Mouse (Mus musculus) lung, postnatal 0 days (tissue): ENCODE data around the gene Arhgef11. TPM values are rescaled to one million over a fixed set of nuclear protein-coding genes. Genes with fewer than 3 reads are reported as not detected.

ENCODE experiments used
- ATAC-seq: fragments of 200-750 bp; cut with Nextera tagmentation; 2 replicates; pipeline ENCODE4 v1.8.0; 2017; ENCODE audit warnings: moderate library complexity
- DNase-seq: peaks from one replicate; pipeline ENCODE4 v3.0.0-alpha.2; 2016; ENCODE audit warnings: low spot score
- H3K27ac ChIP-seq: fragments of 300-500 bp; sonication (generic); 2 replicates; pipeline ENCODE4 v1.5.1; 2014; ENCODE audit warnings: antibody characterized with exemption, mild to moderate bottlenecking, low read length, mixed read lengths
- H3K27me3 ChIP-seq: fragments of 300-500 bp; sonication (generic); replicated peaks from 2 replicates; pipeline ENCODE4 v1.6.1; 2014; ENCODE audit warnings: low read length, mixed read lengths; ENCODE audit not compliant: insufficient read depth
- H3K36me3 ChIP-seq: fragments of 300-500 bp; sonication (generic); 2 replicates; pipeline ENCODE4 v1.6.1; 2014; ENCODE audit warnings: low read length, mixed read lengths; ENCODE audit not compliant: insufficient read depth
- H3K4me1 ChIP-seq: fragments of 300-500 bp; sonication (generic); 2 replicates; pipeline ENCODE4 v1.6.1; 2014; ENCODE audit warnings: antibody characterized with exemption, low read depth, low read length, mixed read lengths; ENCODE audit not compliant: insufficient read depth
- H3K4me2 ChIP-seq: fragments of 300-500 bp; sonication (generic); replicated peaks from 2 replicates; pipeline ENCODE4 v1.6.1; 2014; ENCODE audit warnings: low read depth, mild to moderate bottlenecking, low read length, moderate library complexity, mixed read lengths
- H3K4me3 ChIP-seq: fragments of 300-500 bp; sonication (generic); 2 replicates; pipeline ENCODE4 v1.5.1; 2014; ENCODE audit warnings: low read depth, low read length
- H3K9ac ChIP-seq: fragments of 300-500 bp; sonication (generic); replicated peaks from 2 replicates; pipeline ENCODE4 v1.6.1; 2014; ENCODE audit warnings: low read depth, mild to moderate bottlenecking
- H3K9me3 ChIP-seq: fragments of 300-500 bp; sonication (generic); 2 replicates; pipeline ENCODE4 v1.6.1; 2016; ENCODE audit warnings: low read length, mixed read lengths
- CTCF ChIP-seq: IDR thresholded peaks from 2 replicates; pipeline ENCODE4 v1.5.1; 2016; ENCODE audit warnings: antibody characterized with exemption, mild to moderate bottlenecking
- EP300 ChIP-seq: IDR thresholded peaks from 2 replicates; pipeline ENCODE4 v1.6.1; 2016; ENCODE audit warnings: antibody characterized with exemption, mild to moderate bottlenecking, control low read depth
- WGBS: fragments of 180-500 bp; shearing (Covaris S2); extraction: QIAGEN DNeasy Blood & Tissue Kit; methylation state at CpG from one replicate; pipeline ENCODE4 v1.1.7; 2014; 5-methylcytosine and 5-hydroxymethylcytosine counted together
- polyA plus RNA-seq: library from polyadenylated mRNA; unstranded; fragments of >200 nt; fragmentation: Nextera tagmentation; extraction: Ambion mirVana; gene quantifications from 2 replicates; pipeline ENCODE4 v1.2.1, GENCODE M21; 2015

Gene Arhgef11
- polyA plus RNA-seq, 1 experiment from 2014 or later, result 9.8 TPM

GRCm38 (mm10) chr3:87630899-87631298 is 13.5 kb downstream of the Arhgef11 start:
- DNase-seq, result peak; percentile 25
- peak; percentile 47; the same call in 1 of the 2 replicates for ATAC-seq
- no peaks in the 10 kb centered on the region for H3K9me3 ChIP-seq
- no peak overlapping the region for H3K4me3 ChIP-seq
- no peaks in the 10 kb centered on the region for H3K27me3 ChIP-seq
- H3K4me2 ChIP-seq, result no peak overlapping the region
- H3K4me1 ChIP-seq, result no peaks in the 10 kb centered on the region; the same call in 1 of the 2 replicates
- TF ChIP-seq CTCF (no peak), EP300 (no peak)
- no peak overlapping the region for H3K27ac ChIP-seq
- H3K36me3 ChIP-seq, result no peaks in the 10 kb centered on the region
- WGBS, result 61% methylated on average over 9 of the region's 9 CpGs
- H3K9ac ChIP-seq, result no peak overlapping the region

GRCm38 (mm10) chr3:87631408-87631807 is 14.0 kb downstream of the Arhgef11 start:
- Histone ChIP-seq H3K27ac (no peak overlapping the region), H3K9ac (no peak overlapping the region), H3K36me3 (no peaks in the 10 kb centered on the region), H3K4me2 (no peak overlapping the region), H3K9me3 (no peaks in the 10 kb centered on the region), H3K4me1 (no peaks in the 10 kb centered on the region; the same call in 1 of the 2 replicates), H3K27me3 (no peaks in the 10 kb centered on the region), H3K4me3 (no peak overlapping the region)
- 74% methylated on average over 4 of the region's 4 CpGs for WGBS
- DNase-seq (no peak), ATAC-seq (no peak)
- TF ChIP-seq CTCF, result no peak
- TF ChIP-seq EP300, result no peak

- Histone ChIP-seq H3K9me3 (no peaks in the 10 kb centered on the region), H3K4me2 (no peak overlapping the region), H3K36me3 (no peaks in the 10 kb centered on the region), H3K27ac (no peak overlapping the region), H3K9ac (no peak overlapping the region), H3K4me1 (no peaks in the 10 kb centered on the region), H3K4me3 (no peak overlapping the region), H3K27me3 (no peaks in the 10 kb centered on the region)
- DNase-seq (no peak), ATAC-seq (no peak)
- whole genome bisulfite sequencing, result 65% methylated on average over 4 of the region's 4 CpGs
- TF ChIP-seq CTCF (no peak), EP300 (no peak)
These were observed 18.2 kb downstream of the Arhgef11 start for GRCm38 (mm10) chr3:87635514-87635913.

- Histone ChIP-seq H3K27ac (no peak overlapping the region), H3K4me3 (no peak overlapping the region)
- TF ChIP-seq EP300 (no peak), CTCF (no peak)
These were observed 26.1 kb downstream of the Arhgef11 start for GRCm38 (mm10) chr3:87643453-87643852.

GRCm38 (mm10) chr3:87646174-87646573 is 28.8 kb downstream of the Arhgef11 start:
- WGBS, result 97% methylated on average over 1 of the region's 1 CpGs
- Histone ChIP-seq H3K27me3 (no peaks in the 10 kb centered on the region), H3K27ac (no peak overlapping the region), H3K36me3 (no peaks in the 10 kb centered on the region), H3K9me3 (no peaks in the 10 kb centered on the region), H3K9ac (no peak overlapping the region), H3K4me3 (no peak overlapping the region), H3K4me1 (no peaks in the 10 kb centered on the region), H3K4me2 (no peak overlapping the region)
- DNase-seq, result no peak
- no peak for ATAC-seq
- TF ChIP-seq EP300 (no peak), CTCF (no peak)

More at GRCm38 (mm10) chr3:87643453-87643852, 26.1 kb downstream of the Arhgef11 start:
- H3K36me3 ChIP-seq, result no peaks in the 10 kb centered on the region
- no peaks in the 10 kb centered on the region for H3K4me1 ChIP-seq
- ATAC-seq (no peak), DNase-seq (no peak)
- H3K4me2 ChIP-seq, result no peak overlapping the region
- no peaks in the 10 kb centered on the region for H3K27me3 ChIP-seq
- H3K9me3 ChIP-seq, result no peaks in the 10 kb centered on the region
- H3K9ac ChIP-seq, result no peak overlapping the region
- WGBS, result 62% methylated on average over 1 of the region's 1 CpGs

GRCm38 (mm10) chr3:87649063-87649462 is 31.7 kb downstream of the Arhgef11 start:
- Histone ChIP-seq H3K27me3 (no peaks in the 10 kb centered on the region), H3K9me3 (no peaks in the 10 kb centered on the region), H3K36me3 (no peaks in the 10 kb centered on the region), H3K4me2 (no peak overlapping the region), H3K4me1 (no peaks in the 10 kb centered on the region), H3K27ac (no peak overlapping the region), H3K9ac (no peak overlapping the region), H3K4me3 (no peak overlapping the region)
- TF ChIP-seq EP300 (peak; percentile 41), CTCF (no peak)
- WGBS, result 59% methylated on average over 3 of the region's 3 CpGs
- DNase-seq (peak; percentile 58), ATAC-seq (peak; percentile 64)

GRCm38 (mm10) chr3:87658348-87658747 is 41.0 kb downstream of the Arhgef11 start:
- 79% methylated on average over 2 of the region's 2 CpGs for WGBS
- H3K9me3 ChIP-seq, result no peaks in the 10 kb centered on the region
- DNase-seq (no peak), ATAC-seq (no peak)
- no peak overlapping the region for H3K27ac ChIP-seq
- H3K4me2 ChIP-seq, result no peak overlapping the region
- H3K9ac ChIP-seq, result no peak overlapping the region
- no peak overlapping the region for H3K4me3 ChIP-seq
- TF ChIP-seq EP300 (no peak), CTCF (no peak)
- H3K27me3 ChIP-seq, result no peaks in the 10 kb centered on the region
- no peaks in the 10 kb centered on the region for H3K36me3 ChIP-seq
- H3K4me1 ChIP-seq, result no peaks in the 10 kb centered on the region
